ENCODE assay signal across 19 mouse cellular contexts in genomic region chr15:79493527-79493926, GRCm38 (mm10). TPM values are rescaled to one million over a fixed set of nuclear protein-coding genes. Genes with fewer than 3 reads are reported as not detected.
DNase-seq lines count a peak whose midpoint lies in the region; ATAC-seq and TF ChIP-seq lines count a peak whose summit lies in the region.
"Had no signal": no experiment of that assay in that cellular context is flagged by ENCODE, and none has a peak within 500 bp of the region (broad histone marks: within the 10 kb centered on the region; RNA-seq: fewer than 3 reads in every experiment).

No protein-coding gene starts in this region.

- WGBS in forebrain, postnatal 0 days, result 45% methylated on average over 18 of the region's 18 CpGs
- 57% methylated on average over 18 of the region's 18 CpGs for WGBS in forebrain, embryonic 11.5 days
- 37% methylated on average over 18 of the region's 18 CpGs for WGBS in hindbrain, postnatal 0 days
- whole genome bisulfite sequencing in hindbrain, embryonic 10.5 days, result 58% methylated on average over 18 of the region's 18 CpGs

- H3K36me3 ChIP-seq in forebrain, postnatal 0 days (ENCODE audit: insufficient read depth), result no peaks in the 10 kb centered on the region
- no peaks in the 10 kb centered on the region for H3K36me3 ChIP-seq in forebrain, embryonic 11.5 days (ENCODE audit: control insufficient read depth, insufficient read depth, low read length)
- H3K36me3 ChIP-seq in hindbrain, postnatal 0 days (ENCODE audit: insufficient read depth, low read length), result no peaks in the 10 kb centered on the region
- H3K36me3 ChIP-seq in hindbrain, embryonic 10.5 days, result no peaks in the 10 kb centered on the region
- no peaks in the 10 kb centered on the region for H3K36me3 ChIP-seq in E14TG2a.4 (ENCODE audit: insufficient read depth, low read length)
- H3K36me3 ChIP-seq: G1E; limb, embryonic 10.5 days; liver, embryonic 13.5 days had no signal

- peak overlapping the region; percentile 31 for H3K4me2 ChIP-seq in forebrain, postnatal 0 days (ENCODE audit: low read depth)
- H3K4me2 ChIP-seq in forebrain, embryonic 11.5 days (ENCODE audit: low read depth, low read length, severe bottlenecking), result no peak overlapping the region
- H3K4me2 ChIP-seq in hindbrain, postnatal 0 days (ENCODE audit: low read depth, low read length), result peak overlapping the region; percentile 31
- H3K4me2 ChIP-seq: hindbrain, embryonic 14.5 days; liver, embryonic 13.5 days had no signal

- DNase-seq in forebrain, postnatal 0 days, result no peak
- DNase-seq in forebrain, embryonic 11.5 days (ENCODE audit: low spot score), result no peak
- no peak for DNase-seq in hindbrain, postnatal 0 days (ENCODE audit: low spot score)
- no peak for DNase-seq in hindbrain, embryonic 10.5 days (ENCODE audit: low spot score)
- peak; percentile 75 for DNase-seq in right cerebral cortex, adult 18-20 months
- no peak for DNase-seq in gastrocnemius, postnatal 36 days
- DNase-seq in adrenal gland, postnatal 36 days, result no peak
- DNase-seq: adrenal gland, postnatal 10 days; cerebellum, postnatal 36 days; liver, embryonic 13.5 days; lung, postnatal 14 days; spleen, adult 18-20 months; thymus, postnatal 4 days had no signal

- TF ChIP-seq CTCF in forebrain, postnatal 0 days (IDR thresholded peaks at IDR 0.05; ENCODE audit: low read depth), result no peak
- TF ChIP-seq CTCF in hindbrain, postnatal 0 days (IDR thresholded peaks at IDR 0.05; ENCODE audit: low read depth), result no peak
- no peak for TF ChIP-seq CTCF in E14TG2a.4 (conservative IDR thresholded peaks at IDR 0.05; ENCODE audit: low read length)

- no peaks in the 10 kb centered on the region for H3K9me3 ChIP-seq in forebrain, postnatal 0 days (ENCODE audit: low read length)
- no peaks in the 10 kb centered on the region for H3K9me3 ChIP-seq in forebrain, embryonic 11.5 days (ENCODE audit: control insufficient read depth, low read length)
- H3K9me3 ChIP-seq in hindbrain, postnatal 0 days (ENCODE audit: low read length), result no peaks in the 10 kb centered on the region
- H3K9me3 ChIP-seq in hindbrain, embryonic 10.5 days, result no peaks in the 10 kb centered on the region
- no peaks in the 10 kb centered on the region for H3K9me3 ChIP-seq in E14TG2a.4 (ENCODE audit: low read length)
- H3K9me3 ChIP-seq: G1E; limb, embryonic 10.5 days; liver, embryonic 13.5 days had no signal

- no peaks in the 10 kb centered on the region for H3K4me1 ChIP-seq in forebrain, postnatal 0 days (ENCODE audit: insufficient read depth)
- H3K4me1 ChIP-seq in forebrain, embryonic 11.5 days (replicated peaks; ENCODE audit: control insufficient read depth, insufficient read depth, low read length), result no peaks in the 10 kb centered on the region
- H3K4me1 ChIP-seq in hindbrain, postnatal 0 days (ENCODE audit: insufficient read depth, low read length), result no peaks in the 10 kb centered on the region
- H3K4me1 ChIP-seq in hindbrain, embryonic 10.5 days (replicated peaks), result peaks cover 9% of the 10 kb centered on the region
- peaks cover 31% of the 10 kb centered on the region for H3K4me1 ChIP-seq in E14TG2a.4 (replicated peaks; ENCODE audit: low read depth, low read length)
- H3K4me1 ChIP-seq: limb, embryonic 10.5 days; liver, embryonic 13.5 days had no signal

- peak overlapping the region; percentile 11; the same call in 1 of the 2 replicates for H3K9ac ChIP-seq in forebrain, postnatal 0 days
- H3K9ac ChIP-seq in forebrain, embryonic 11.5 days (ENCODE audit: low read length), result no peak overlapping the region
- H3K9ac ChIP-seq in hindbrain, postnatal 0 days (replicated peaks; ENCODE audit: low read length), result no peak overlapping the region
- H3K9ac ChIP-seq: hindbrain, embryonic 14.5 days; liver, embryonic 13.5 days had no signal

- no peak overlapping the region for H3K4me3 ChIP-seq in forebrain, postnatal 0 days (ENCODE audit: low read depth, low read length)
- H3K4me3 ChIP-seq in forebrain, embryonic 11.5 days (ENCODE audit: low read depth, low read length), result no peak overlapping the region
- H3K4me3 ChIP-seq in hindbrain, postnatal 0 days (ENCODE audit: low read length), result no peak overlapping the region
- H3K4me3 ChIP-seq in hindbrain, embryonic 10.5 days, result no peak overlapping the region
- peak overlapping the region; percentile 50 for H3K4me3 ChIP-seq in E14TG2a.4 (replicated peaks; ENCODE audit: low read length)
- H3K4me3 ChIP-seq: limb, embryonic 10.5 days; liver, embryonic 13.5 days had no signal

- peak; percentile 36 for ATAC-seq in forebrain, postnatal 0 days
- ATAC-seq in forebrain, embryonic 11.5 days (replicated peaks; ENCODE audit: low FRiP score), result no peak
- ATAC-seq in hindbrain, postnatal 0 days, result no peak

- no peaks in the 10 kb centered on the region for H3K27me3 ChIP-seq in forebrain, postnatal 0 days (ENCODE audit: insufficient read depth, low read length)
- peaks cover 2% of the 10 kb centered on the region for H3K27me3 ChIP-seq in forebrain, embryonic 11.5 days (ENCODE audit: control insufficient read depth, insufficient read depth, low read length)
- no peaks in the 10 kb centered on the region for H3K27me3 ChIP-seq in hindbrain, postnatal 0 days (ENCODE audit: insufficient read depth, low read length)
- peaks cover 53% of the 10 kb centered on the region for H3K27me3 ChIP-seq in hindbrain, embryonic 10.5 days (ENCODE audit: insufficient read depth, poor library complexity, severe bottlenecking)
- H3K27me3 ChIP-seq in E14TG2a.4 (ENCODE audit: insufficient read depth, low read length), result peaks cover 88% of the 10 kb centered on the region

- H3K27ac ChIP-seq in forebrain, postnatal 0 days (ENCODE audit: low read depth, low read length), result no peak overlapping the region
- no peak overlapping the region for H3K27ac ChIP-seq in forebrain, embryonic 11.5 days (ENCODE audit: low read depth, low read length)
- no peak overlapping the region for H3K27ac ChIP-seq in hindbrain, postnatal 0 days
- no peak overlapping the region for H3K27ac ChIP-seq in hindbrain, embryonic 10.5 days
- H3K27ac ChIP-seq: hindbrain, embryonic 14.5 days; limb, embryonic 10.5 days; liver, embryonic 13.5 days had no signal

- intact Hi-C loops in gastrocnemius, postnatal 36 days (cut with DNase I), result no loop called here

RNA-seq across cellular contexts. Expression of gene Kcnj4, which starts 11.5 kb away (rescaled TPM):
- total RNA-seq in forebrain, postnatal 0 days (2014; rRNA removed), result 17.3 and 17.8 TPM in 2 replicates
- 0.99 and 1.1 TPM in 2 replicates for polyA plus RNA-seq in forebrain, postnatal 0 days (2015; fragmentation: Nextera tagmentation; extraction: Ambion mirVana)
- not detected in 2 replicates for polyA plus RNA-seq in forebrain, embryonic 11.5 days (2014; fragmentation: Nextera tagmentation; extraction: Ambion mirVana)
- total RNA-seq in hindbrain, postnatal 0 days (2014; rRNA removed), result 0.50 and 0.94 TPM in 2 replicates
- not detected in 2 replicates for polyA plus RNA-seq in hindbrain, postnatal 0 days (2015; fragmentation: Nextera tagmentation; extraction: Ambion mirVana)
- not detected in 2 replicates for polyA plus RNA-seq in hindbrain, embryonic 10.5 days (2016; fragmentation: Nextera tagmentation; extraction: Ambion mirVana)
- not detected for total RNA-seq in gastrocnemius, postnatal 36 days (2021)
- total RNA-seq in adrenal gland, postnatal 36 days (2021), result 1 to 10 TPM in 1 of 2 experiments, under 1 TPM in 1; 0.30 to 2.3 TPM
- polyA plus RNA-seq: G1E; gonadal fat pad, adult 2 months; hindbrain, embryonic 14.5 days; kidney, embryonic 14.5 days; limb, embryonic 10.5 days; liver, embryonic 13.5 days had no signal

RNA-seq across cellular contexts. Expression of gene Kdelr3, which starts 22.7 kb away (rescaled TPM):
- total RNA-seq in forebrain, postnatal 0 days (2014; rRNA removed), result 3.1 and 5.6 TPM in 2 replicates
- polyA plus RNA-seq in forebrain, postnatal 0 days (2015; fragmentation: Nextera tagmentation; extraction: Ambion mirVana), result 5.3 and 6.8 TPM in 2 replicates
- 9.7 and 10.3 TPM in 2 replicates for polyA plus RNA-seq in forebrain, embryonic 11.5 days (2014; fragmentation: Nextera tagmentation; extraction: Ambion mirVana)
- 6.4 and 9.6 TPM in 2 replicates for total RNA-seq in hindbrain, postnatal 0 days (2014; rRNA removed)
- 8.1 and 9.5 TPM in 2 replicates for polyA plus RNA-seq in hindbrain, postnatal 0 days (2015; fragmentation: Nextera tagmentation; extraction: Ambion mirVana)
- polyA plus RNA-seq in hindbrain, embryonic 10.5 days (2016; fragmentation: Nextera tagmentation; extraction: Ambion mirVana), result 11.4 and 21.5 TPM in 2 replicates
- total RNA-seq in gastrocnemius, postnatal 36 days (2021), result 1 to 10 TPM; 4.0 to 4.3 TPM
- total RNA-seq in adrenal gland, postnatal 36 days (2021), result 1 to 10 TPM; 3.6 to 6.3 TPM
- polyA plus RNA-seq: G1E had no signal

RNA-seq across cellular contexts. Expression of gene Csnk1e, which starts 38.2 kb away (rescaled TPM):
- total RNA-seq in forebrain, postnatal 0 days (2014; rRNA removed), result 398 and 490 TPM in 2 replicates
- polyA plus RNA-seq in forebrain, postnatal 0 days (2015; fragmentation: Nextera tagmentation; extraction: Ambion mirVana), result 160 and 248 TPM in 2 replicates
- polyA plus RNA-seq in forebrain, embryonic 11.5 days (2014; fragmentation: Nextera tagmentation; extraction: Ambion mirVana), result 209 and 213 TPM in 2 replicates
- 323 and 374 TPM in 2 replicates for total RNA-seq in hindbrain, postnatal 0 days (2014; rRNA removed)
- 158 and 178 TPM in 2 replicates for polyA plus RNA-seq in hindbrain, postnatal 0 days (2015; fragmentation: Nextera tagmentation; extraction: Ambion mirVana)
- 148 and 190 TPM in 2 replicates for polyA plus RNA-seq in hindbrain, embryonic 10.5 days (2016; fragmentation: Nextera tagmentation; extraction: Ambion mirVana)
- 10 to 100 TPM; 46.7 to 50.7 TPM for total RNA-seq in gastrocnemius, postnatal 36 days (2021)
- total RNA-seq in adrenal gland, postnatal 36 days (2021), result 10 to 100 TPM; 69.0 to 96.0 TPM
- polyA plus RNA-seq: G1E had no signal

RNA-seq across cellular contexts. Expression of gene Ddx17, which starts 53.0 kb away (rescaled TPM):
- 373 and 392 TPM in 2 replicates for total RNA-seq in forebrain, postnatal 0 days (2014; rRNA removed)
- 21.5 and 26.5 TPM in 2 replicates for polyA plus RNA-seq in forebrain, postnatal 0 days (2015; fragmentation: Nextera tagmentation; extraction: Ambion mirVana)
- 109 TPM in 2 replicates for polyA plus RNA-seq in forebrain, embryonic 11.5 days (2014; fragmentation: Nextera tagmentation; extraction: Ambion mirVana)
- total RNA-seq in hindbrain, postnatal 0 days (2014; rRNA removed), result 291 and 334 TPM in 2 replicates
- polyA plus RNA-seq in hindbrain, postnatal 0 days (2015; fragmentation: Nextera tagmentation; extraction: Ambion mirVana), result 33.5 and 34.2 TPM in 2 replicates
- polyA plus RNA-seq in hindbrain, embryonic 10.5 days (2016; fragmentation: Nextera tagmentation; extraction: Ambion mirVana), result 46.9 and 50.1 TPM in 2 replicates
- total RNA-seq in gastrocnemius, postnatal 36 days (2021), result 10 to 100 TPM; 54.3 to 67.2 TPM
- 100 to 1,000 TPM; 228 to 300 TPM for total RNA-seq in adrenal gland, postnatal 36 days (2021)
